Mouse (Mus musculus) embryo, embryonic 10.5 days (tissue): ENCODE results near the gene Clec12a.
"Not testable (repeated sequence)": the region's sequence is repeated elsewhere in the genome, so short reads cannot be mapped to it uniquely, and the experiment has no call there.

Source experiments
- DNase-seq: peaks from one replicate; pipeline ENCODE4 v3.0.0-alpha.2; 2015; ENCODE audit warnings: low spot score

Clec12a gene

GRCm38 (mm10) chr6:129342391-129342790 lies at the start of gene Clec12a:
Gene Clec12a, plus strand, starts transcription at chr6:129342691.
- DNase-seq: not testable (repeated sequence)

GRCm38 (mm10) chr6:129304180-129304579 lies 38.3 kb upstream of the Clec12a start:
- DNase-seq: no peak

GRCm38 (mm10) chr6:129312499-129312898 lies 30.0 kb upstream of the Clec12a start:
- DNase-seq: no peak

GRCm38 (mm10) chr6:129314655-129315168 lies 27.8 kb upstream of the Clec12a start:
- no peak for DNase-seq

GRCm38 (mm10) chr6:129315698-129316097 lies 26.8 kb upstream of the Clec12a start:
- no peak for DNase-seq

- no peak for DNase-seq
Measured at GRCm38 (mm10) chr6:129316463-129316862, 26.0 kb upstream of the Clec12a start.

- no peak for DNase-seq
Measured at GRCm38 (mm10) chr6:129318395-129318794, 24.1 kb upstream of the Clec12a start.

- DNase-seq: no peak
Measured at GRCm38 (mm10) chr6:129319331-129319730, 23.2 kb upstream of the Clec12a start.

- DNase-seq: no peak
Measured at GRCm38 (mm10) chr6:129326016-129326415, 16.5 kb upstream of the Clec12a start.

- DNase-seq: no peak
Measured at GRCm38 (mm10) chr6:129326568-129327150, 15.8 kb upstream of the Clec12a start.

- no peak for DNase-seq
Measured at GRCm38 (mm10) chr6:129331610-129332009, 10.9 kb upstream of the Clec12a start, which contains the start of gene 4922502D21Rik. Gene 4922502D21Rik, minus strand, starts transcription at chr6:129331796.

- peak; percentile 68 for DNase-seq
Measured at GRCm38 (mm10) chr6:129333674-129334078, 8.8 kb upstream of the Clec12a start.

GRCm38 (mm10) chr6:129337751-129338150 lies 4.7 kb upstream of the Clec12a start:
- no peak for DNase-seq

GRCm38 (mm10) chr6:129344408-129344807 lies 1.9 kb downstream of the Clec12a start:
- DNase-seq: no peak

GRCm38 (mm10) chr6:129349524-129350352 lies 7.2 kb downstream of the Clec12a start:
- no peak for DNase-seq

GRCm38 (mm10) chr6:129351091-129351490 lies 8.6 kb downstream of the Clec12a start:
- no peak for DNase-seq

- no peak for DNase-seq
Measured at GRCm38 (mm10) chr6:129355774-129356173, 13.3 kb downstream of the Clec12a start.

GRCm38 (mm10) chr6:129356430-129356829 lies 13.9 kb downstream of the Clec12a start:
- no peak for DNase-seq

GRCm38 (mm10) chr6:129359515-129359914 lies 17.0 kb downstream of the Clec12a start:
- DNase-seq: no peak

- no peak for DNase-seq
Measured at GRCm38 (mm10) chr6:129363942-129364341, 21.5 kb downstream of the Clec12a start.

- DNase-seq: peak; percentile 86
Measured at GRCm38 (mm10) chr6:129365959-129366359, 23.5 kb downstream of the Clec12a start.

- DNase-seq: no peak
Measured at GRCm38 (mm10) chr6:129369374-129370132, 27.1 kb downstream of the Clec12a start.
